Mouse (Mus musculus): ENCODE data around the gene Abhd11.

Abhd11 gene

DNA sequence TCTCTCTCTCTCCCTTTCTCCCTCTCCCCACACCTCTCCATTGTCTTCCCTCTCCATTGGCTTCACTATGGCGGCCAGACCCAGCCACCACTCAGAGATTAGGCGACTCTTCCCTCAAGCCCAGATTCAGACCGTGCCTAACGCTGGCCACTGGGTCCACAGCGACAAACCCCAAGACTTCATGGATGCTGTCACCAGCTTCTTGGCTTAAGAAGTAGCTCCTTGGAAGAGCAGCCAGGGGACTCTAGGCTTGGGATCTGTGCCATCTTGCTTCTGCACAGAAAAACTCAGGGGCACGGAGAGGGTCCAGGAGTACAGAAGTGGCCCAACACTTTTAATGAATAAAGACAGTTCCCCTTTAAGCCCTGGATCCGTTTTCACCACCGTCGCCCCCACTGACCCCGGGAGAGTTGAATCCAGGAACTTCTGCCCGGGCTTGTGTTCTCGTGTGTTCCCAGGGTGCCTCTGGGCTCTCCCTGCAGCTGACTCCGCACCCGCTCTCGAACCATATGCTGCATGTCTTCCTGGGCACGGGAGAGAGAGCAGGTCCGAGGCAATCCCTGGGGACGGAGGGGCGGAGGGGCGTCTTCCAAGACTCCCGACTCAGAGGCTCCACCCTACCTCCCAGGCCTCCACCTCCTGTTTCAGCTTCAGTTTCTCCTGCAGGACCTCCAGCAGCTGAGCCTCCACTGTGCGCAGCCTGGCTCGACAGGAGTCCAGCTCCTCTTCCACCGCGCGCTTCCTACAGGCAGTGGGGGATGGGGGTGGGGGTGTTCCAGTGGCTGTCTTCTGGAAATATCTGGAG is 3.1 kb downstream of the Abhd11 start:
- H3K9me3 ChIP-seq (ENCODE audit: low read length), result no peaks in the 10 kb centered on the region
- no peaks in the 10 kb centered on the region for H3K27me3 ChIP-seq (ENCODE audit: insufficient read depth, low read length)
- TF ChIP-seq POU5F1 (IDR thresholded peaks at IDR 0.05; ENCODE audit: borderline replicate concordance, low read length) (no peak), CTCF (conservative IDR thresholded peaks at IDR 0.05; ENCODE audit: low read length) (no peak), NANOG (IDR thresholded peaks at IDR 0.05; ENCODE audit: borderline replicate concordance, low read length) (no peak)
- H3K4me3 ChIP-seq (replicated peaks; ENCODE audit: low read length), result peak overlapping the region; percentile 88
- H3K36me3 ChIP-seq (ENCODE audit: insufficient read depth, low read length), result peaks cover 16% of the 10 kb centered on the region
- peaks cover 67% of the 10 kb centered on the region for H3K4me1 ChIP-seq (replicated peaks; ENCODE audit: low read depth, low read length)

DNA sequence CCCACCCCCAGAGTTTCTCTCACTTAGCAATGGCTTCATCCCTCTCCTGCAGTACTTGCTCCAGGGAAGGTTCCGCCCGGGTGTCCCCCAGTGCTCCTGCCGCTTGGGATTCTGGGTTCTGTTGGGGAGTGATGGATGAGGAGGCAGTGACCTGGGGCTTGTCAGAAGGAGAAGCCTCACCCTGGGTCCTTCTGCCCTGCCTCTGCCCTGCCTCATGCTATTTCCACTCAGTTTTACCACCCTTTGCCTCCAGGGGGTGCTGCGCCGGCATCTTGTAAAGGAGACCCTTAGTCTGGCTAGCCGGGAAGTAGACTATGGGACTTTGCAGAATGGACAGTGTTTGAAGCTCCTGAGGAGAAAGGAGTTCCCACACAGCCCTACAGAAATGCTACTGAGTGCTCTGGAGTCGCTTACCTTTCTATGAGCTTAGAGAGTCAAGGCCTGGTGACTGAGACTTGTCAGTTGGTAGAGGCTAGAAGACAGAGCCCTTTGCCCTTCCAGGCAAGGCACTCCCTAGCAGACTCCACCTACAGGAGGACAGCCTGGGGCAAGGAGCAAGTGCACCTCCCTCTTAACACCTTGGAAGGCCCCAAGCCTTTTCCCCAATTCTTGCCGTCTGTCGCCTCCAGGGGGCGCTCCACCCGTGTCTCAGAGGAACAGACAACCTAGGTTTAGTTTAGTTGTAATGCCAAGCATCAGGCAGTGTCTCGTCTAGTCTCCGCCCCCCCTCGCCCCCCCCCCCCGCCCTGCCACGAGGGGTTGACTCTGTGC is 3.9 kb downstream of the Abhd11 start:
- H3K36me3 ChIP-seq (ENCODE audit: insufficient read depth, low read length), result peaks cover 16% of the 10 kb centered on the region
- peaks cover 61% of the 10 kb centered on the region for H3K4me1 ChIP-seq (replicated peaks; ENCODE audit: low read depth, low read length)
- no peaks in the 10 kb centered on the region for H3K27me3 ChIP-seq (ENCODE audit: insufficient read depth, low read length)
- H3K9me3 ChIP-seq (ENCODE audit: low read length), result no peaks in the 10 kb centered on the region
- TF ChIP-seq CTCF (conservative IDR thresholded peaks at IDR 0.05; ENCODE audit: low read length), result peak; percentile 56
- TF ChIP-seq NANOG (IDR thresholded peaks at IDR 0.05; ENCODE audit: borderline replicate concordance, low read length), result no peak
- TF ChIP-seq POU5F1 (IDR thresholded peaks at IDR 0.05; ENCODE audit: borderline replicate concordance, low read length), result no peak
- peak overlapping the region; percentile 88 for H3K4me3 ChIP-seq (replicated peaks; ENCODE audit: low read length)

DNA sequence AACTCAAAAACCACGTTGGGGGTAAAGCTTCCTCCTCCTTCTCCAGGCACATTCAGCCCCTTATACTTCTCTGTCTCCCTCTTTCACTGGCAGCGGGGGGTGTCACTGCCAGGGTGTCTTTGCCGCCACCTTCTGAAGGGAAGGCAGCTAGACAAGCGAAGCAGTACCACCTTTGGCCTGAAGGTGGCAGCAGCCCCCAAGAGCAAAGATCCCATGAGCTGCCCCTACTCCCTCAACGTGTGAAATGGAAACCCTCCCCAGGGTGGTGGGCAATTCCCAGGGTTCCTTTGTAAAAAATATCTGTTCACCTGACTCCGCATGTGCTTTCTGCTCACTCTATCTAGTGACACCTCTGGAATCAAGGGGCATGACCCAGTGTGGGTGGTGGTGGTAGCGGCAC is 6.5 kb downstream of the Abhd11 start:
- Histone ChIP-seq H3K9me3 (ENCODE audit: low read length) (no peaks in the 10 kb centered on the region), H3K36me3 (ENCODE audit: insufficient read depth, low read length) (peaks cover 16% of the 10 kb centered on the region), H3K4me3 (replicated peaks; ENCODE audit: low read length) (no peak overlapping the region), H3K4me1 (replicated peaks; ENCODE audit: low read depth, low read length) (peaks cover 61% of the 10 kb centered on the region), H3K27me3 (ENCODE audit: insufficient read depth, low read length) (no peaks in the 10 kb centered on the region)
- TF ChIP-seq CTCF (conservative IDR thresholded peaks at IDR 0.05; ENCODE audit: low read length), result peak; percentile 98
- no peak for TF ChIP-seq POU5F1 (IDR thresholded peaks at IDR 0.05; ENCODE audit: borderline replicate concordance, low read length)

DNA sequence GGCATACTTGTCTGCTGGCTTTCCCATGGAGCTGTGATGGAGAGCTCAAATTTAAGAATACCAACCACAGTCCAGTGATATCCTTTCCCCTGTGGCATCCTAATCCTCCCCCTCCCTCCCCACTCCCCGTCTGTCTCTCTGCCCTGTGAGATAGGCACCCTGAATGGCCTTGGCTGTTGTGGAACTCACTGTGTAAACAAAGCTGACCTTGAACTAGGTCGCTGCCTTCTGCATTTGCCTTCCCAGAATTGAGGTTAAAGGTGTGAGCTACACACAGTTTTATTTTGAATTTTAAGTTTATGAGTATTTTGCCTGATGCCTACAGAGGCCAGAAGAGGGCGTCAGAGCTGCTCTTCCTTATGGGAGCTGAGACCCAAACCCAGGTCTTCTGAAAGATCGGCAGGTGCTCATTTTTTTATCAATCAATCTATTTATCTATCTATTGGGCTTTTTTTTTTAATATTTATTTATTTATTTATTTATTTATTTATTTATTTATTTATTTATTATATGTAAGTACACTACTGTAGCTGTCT is 7.3 kb downstream of the Abhd11 start:
- peaks cover 8% of the 10 kb centered on the region for H3K36me3 ChIP-seq (ENCODE audit: insufficient read depth, low read length)
- H3K27me3 ChIP-seq (ENCODE audit: insufficient read depth, low read length), result no peaks in the 10 kb centered on the region
- H3K9me3 ChIP-seq (ENCODE audit: low read length), result no peaks in the 10 kb centered on the region
- peaks cover 53% of the 10 kb centered on the region for H3K4me1 ChIP-seq (replicated peaks; ENCODE audit: low read depth, low read length)
- TF ChIP-seq CTCF (conservative IDR thresholded peaks at IDR 0.05; ENCODE audit: low read length), result peak; percentile 21
- TF ChIP-seq POU5F1 (IDR thresholded peaks at IDR 0.05; ENCODE audit: borderline replicate concordance, low read length), result no peak
- no peak for TF ChIP-seq NANOG (IDR thresholded peaks at IDR 0.05; ENCODE audit: borderline replicate concordance, low read length)
- H3K4me3 ChIP-seq (replicated peaks; ENCODE audit: low read length), result no peak overlapping the region

DNA sequence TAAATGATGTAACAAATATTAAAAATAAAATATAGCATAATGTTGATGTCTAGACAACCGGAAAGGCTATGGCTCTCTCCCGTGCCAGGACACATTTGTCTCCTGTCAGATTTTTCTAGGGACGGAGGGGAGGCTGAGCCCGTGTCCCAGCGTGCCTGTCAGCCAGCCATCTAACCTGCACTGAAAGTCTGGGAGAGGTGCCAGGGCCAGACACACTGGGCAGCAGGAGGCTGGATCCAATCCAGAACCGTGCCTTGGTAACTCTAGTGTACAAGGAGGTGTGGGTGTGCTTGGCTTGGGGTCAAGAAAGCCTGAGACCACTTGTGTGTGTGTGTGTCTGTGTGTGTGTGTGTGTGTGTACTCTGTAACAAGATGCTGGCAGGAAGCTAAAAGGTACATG is 12.9 kb downstream of the Abhd11 start:
- H3K27me3 ChIP-seq (ENCODE audit: insufficient read depth, low read length), result peaks cover 31% of the 10 kb centered on the region
- H3K4me1 ChIP-seq (replicated peaks; ENCODE audit: low read depth, low read length), result peaks cover 53% of the 10 kb centered on the region
- no peaks in the 10 kb centered on the region for H3K36me3 ChIP-seq (ENCODE audit: insufficient read depth, low read length)
- no peaks in the 10 kb centered on the region for H3K9me3 ChIP-seq (ENCODE audit: low read length)
- H3K4me3 ChIP-seq (replicated peaks; ENCODE audit: low read length), result no peak overlapping the region
- TF ChIP-seq POU5F1 (IDR thresholded peaks at IDR 0.05; ENCODE audit: borderline replicate concordance, low read length), result no peak
- no peak for TF ChIP-seq CTCF (conservative IDR thresholded peaks at IDR 0.05; ENCODE audit: low read length)
- no peak for TF ChIP-seq NANOG (IDR thresholded peaks at IDR 0.05; ENCODE audit: borderline replicate concordance, low read length)

DNA sequence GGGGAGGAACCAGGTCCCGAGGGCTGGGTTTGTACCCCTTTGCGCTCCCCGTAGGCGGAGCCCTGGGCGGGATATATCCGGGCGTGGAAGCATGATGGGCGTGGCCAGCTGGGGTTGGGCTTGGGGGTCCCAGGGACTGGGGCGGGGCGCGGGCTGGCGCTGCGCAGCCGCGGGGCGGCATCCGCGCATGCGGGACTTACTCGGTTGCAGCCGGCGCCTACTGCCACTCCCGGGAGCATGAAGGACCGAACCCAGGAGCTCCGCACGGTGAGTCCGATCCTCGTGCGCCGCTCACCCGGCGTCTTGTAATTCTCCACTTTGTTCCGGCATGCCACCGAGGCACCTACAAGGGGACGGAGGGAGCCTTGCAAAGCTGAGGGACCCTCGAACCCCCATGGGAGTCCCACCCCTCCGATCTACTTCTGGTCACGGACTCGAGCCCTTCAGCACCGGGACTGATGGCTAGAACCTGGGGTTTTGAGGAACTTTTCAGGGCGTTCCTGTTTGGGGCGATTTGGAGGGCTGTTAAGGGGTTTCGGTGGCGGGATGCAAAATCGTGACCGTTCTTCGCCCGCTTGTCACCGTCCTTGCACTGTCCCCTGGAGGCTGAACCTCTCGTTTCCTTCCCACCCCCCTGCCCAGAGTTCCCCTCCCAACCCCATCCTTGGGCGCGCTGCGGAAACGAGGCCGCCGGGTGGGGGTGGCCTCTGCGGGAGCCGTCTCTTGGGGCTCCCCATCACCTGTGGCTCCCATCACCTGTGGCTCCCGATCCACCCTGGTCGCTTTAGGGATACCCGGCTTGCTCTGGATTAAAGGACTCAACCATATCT is 14.6 kb downstream of the Abhd11 start, which contains the start of gene Stx1a:
Gene Stx1a, plus strand, starts transcription at position 139 of the 830 bp plus-strand sequence.
- Histone ChIP-seq H3K4me3 (replicated peaks; ENCODE audit: low read length) (peak within 1 kb of the TSS; percentile 93), H3K36me3 (ENCODE audit: insufficient read depth, low read length) (no peaks in the 10 kb centered on the region), H3K9me3 (ENCODE audit: low read length) (no peaks in the 10 kb centered on the region), H3K27me3 (ENCODE audit: insufficient read depth, low read length) (peaks cover 32% of the 10 kb centered on the region), H3K4me1 (replicated peaks; ENCODE audit: low read depth, low read length) (peaks cover 47% of the 10 kb centered on the region)
- TF ChIP-seq CTCF (conservative IDR thresholded peaks at IDR 0.05; ENCODE audit: low read length), result no peak
- TF ChIP-seq POU5F1 (IDR thresholded peaks at IDR 0.05; ENCODE audit: borderline replicate concordance, low read length), result no peak
- no peak for TF ChIP-seq NANOG (IDR thresholded peaks at IDR 0.05; ENCODE audit: borderline replicate concordance, low read length)

DNA sequence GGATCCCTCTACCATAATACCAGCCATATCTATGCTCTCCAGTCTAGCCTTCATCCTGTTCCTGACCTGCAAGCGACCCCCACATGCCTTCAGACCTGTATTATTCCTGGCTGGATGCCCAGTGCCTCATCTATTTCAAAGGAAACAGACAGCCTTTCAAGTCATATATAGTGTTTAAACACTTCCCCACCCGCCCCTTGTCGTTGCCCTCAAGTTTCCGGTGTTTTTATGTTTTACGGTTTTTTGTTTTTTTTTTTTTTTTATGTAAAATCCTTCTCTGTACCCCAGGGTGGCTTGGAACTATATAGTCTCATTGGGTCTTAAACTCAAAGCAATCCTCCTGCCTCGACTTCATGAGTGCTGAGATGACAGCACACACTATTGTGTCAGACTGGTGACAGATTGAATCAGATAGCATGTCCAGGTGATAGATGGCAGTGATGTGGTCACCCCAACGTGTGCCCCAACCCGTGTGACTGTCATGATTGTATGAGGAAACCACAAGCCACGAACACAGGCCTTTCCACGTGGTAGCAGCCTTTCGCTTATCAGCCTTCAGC is 15.8 kb downstream of the Abhd11 start:
- Histone ChIP-seq H3K36me3 (ENCODE audit: insufficient read depth, low read length) (no peaks in the 10 kb centered on the region), H3K9me3 (ENCODE audit: low read length) (no peaks in the 10 kb centered on the region), H3K27me3 (ENCODE audit: insufficient read depth, low read length) (peaks cover 32% of the 10 kb centered on the region), H3K4me3 (replicated peaks; ENCODE audit: low read length) (peak overlapping the region; percentile 93), H3K4me1 (replicated peaks; ENCODE audit: low read depth, low read length) (peaks cover 54% of the 10 kb centered on the region)
- TF ChIP-seq CTCF (conservative IDR thresholded peaks at IDR 0.05; ENCODE audit: low read length) (no peak), POU5F1 (IDR thresholded peaks at IDR 0.05; ENCODE audit: borderline replicate concordance, low read length) (no peak), NANOG (IDR thresholded peaks at IDR 0.05; ENCODE audit: borderline replicate concordance, low read length) (no peak)
